Mouse (Mus musculus) stomach, embryonic 15.5 days (tissue): ENCODE measurements at regions not wholly inside any gene's neighbourhood (a gene's known extent, or its start where the extent isn't known, plus 50 kb on each side); places are given as distances from the start of the nearest gene placed in this dataset.

ENCODE experiments used
- ATAC-seq: fragments of 200-750 bp; cut with Nextera tagmentation; 2 replicates; pipeline ENCODE4 v1.8.0; 2017; ENCODE audit warnings: low read depth, moderate number of reproducible peaks, moderate TSS enrichment; ENCODE audit not compliant: insufficient read depth, low FRiP score
- H3K27ac ChIP-seq: fragments of 300-500 bp; sonication (generic); 2 replicates; pipeline ENCODE4 v1.5.1; 2015; ENCODE audit warnings: mild to moderate bottlenecking, inconsistent platforms
- H3K27me3 ChIP-seq: fragments of 300-500 bp; sonication (generic); replicated peaks from 2 replicates; pipeline ENCODE4 v1.6.1; 2015; ENCODE audit warnings: inconsistent platforms
- H3K36me3 ChIP-seq: fragments of 300-500 bp; sonication (generic); 2 replicates; pipeline ENCODE4 v1.6.1; 2015; ENCODE audit warnings: inconsistent platforms
- H3K4me1 ChIP-seq: fragments of 300-500 bp; sonication (generic); 2 replicates; pipeline ENCODE4 v1.6.1; 2015; ENCODE audit warnings: inconsistent platforms
- H3K4me2 ChIP-seq: fragments of 300-500 bp; sonication (generic); 2 replicates; pipeline ENCODE4 v1.6.1; 2015; ENCODE audit warnings: mild to moderate bottlenecking, inconsistent platforms
- H3K4me3 ChIP-seq: fragments of 300-500 bp; sonication (generic); replicated peaks from 2 replicates; pipeline ENCODE4 v1.5.1; 2015; ENCODE audit warnings: inconsistent platforms
- H3K9ac ChIP-seq: fragments of 300-500 bp; sonication (generic); 2 replicates; pipeline ENCODE4 v1.6.1; 2015; ENCODE audit warnings: inconsistent platforms
- H3K9me3 ChIP-seq: fragments of 300-500 bp; sonication (generic); 2 replicates; pipeline ENCODE4 v1.6.1; 2016; ENCODE audit warnings: inconsistent platforms
- WGBS: fragments of 180-500 bp; shearing (Covaris S2); methylation state at CpG from one replicate; pipeline ENCODE4 v1.1.7; 2015; 5-methylcytosine and 5-hydroxymethylcytosine counted together

DNA sequence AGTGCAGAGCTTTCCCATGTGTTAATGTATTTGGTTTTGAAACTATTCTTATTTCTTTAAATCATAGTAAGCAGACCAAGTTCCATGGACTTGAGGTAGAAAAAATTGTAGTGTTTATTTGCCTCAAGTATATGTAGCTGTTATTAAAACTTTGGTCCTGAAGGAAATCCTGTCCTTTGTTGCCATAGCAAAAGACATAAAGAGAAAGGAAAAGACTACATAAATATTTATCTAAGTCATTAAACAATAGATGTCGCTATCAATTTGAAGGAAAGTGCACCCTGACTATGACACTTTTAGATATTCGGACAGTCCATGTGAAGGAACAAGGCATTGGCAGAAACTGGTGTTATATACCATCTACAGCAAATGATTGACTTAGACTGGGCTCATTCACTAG is 737.7 kb upstream of the Adgrl4 start:
- 43% methylated on average over 2 of the region's 2 CpGs for WGBS
- ATAC-seq = no peak
- H3K27ac ChIP-seq = no peak overlapping the region
- H3K9me3 ChIP-seq = no peaks in the 10 kb centered on the region
- no peak overlapping the region for H3K4me3 ChIP-seq
- H3K4me1 ChIP-seq = no peaks in the 10 kb centered on the region
- H3K36me3 ChIP-seq = no peaks in the 10 kb centered on the region
- H3K4me2 ChIP-seq = no peak overlapping the region
- H3K9ac ChIP-seq = no peak overlapping the region
- no peaks in the 10 kb centered on the region for H3K27me3 ChIP-seq
